Mouse (Mus musculus) spleen, adult 2 months (tissue): ENCODE data around the gene Mrpl4. TPM values are rescaled to one million over a fixed set of nuclear protein-coding genes. Genes with fewer than 3 reads are reported as not detected.

Experiments
- DNase-seq, 2 experiments: peaks; one replicate each; pipeline versions ENCODE4 v3.0.0 to v3.0.0-alpha.2; 2012 to 2021; ENCODE audit warnings: low spot score in 2 of 2, low read depth in 1 of 2
- H3K27ac ChIP-seq: fragments of 200-500 bp; 2 replicates; pipeline ENCODE4 v1.5.1; 2012; ENCODE audit warnings: low read length, inconsistent platforms; ENCODE audit not compliant: insufficient read depth
- H3K27me3 ChIP-seq: fragments of 200-500 bp; 2 replicates; pipeline ENCODE4 v1.6.1; 2012; ENCODE audit warnings: mild to moderate bottlenecking, moderate library complexity, low read length, inconsistent platforms; ENCODE audit not compliant: control insufficient read depth, insufficient read depth
- H3K36me3 ChIP-seq: fragments of 200-500 bp; 2 replicates; pipeline ENCODE4 v1.6.1; 2012; ENCODE audit warnings: mild to moderate bottlenecking, low read length, inconsistent platforms; ENCODE audit not compliant: control insufficient read depth, insufficient read depth
- H3K4me1 ChIP-seq: fragments of 200-500 bp; 2 replicates; pipeline ENCODE4 v1.6.1; 2011; ENCODE audit warnings: inconsistent platforms; ENCODE audit not compliant: control insufficient read depth, insufficient read depth, insufficient read length
- H3K4me3 ChIP-seq: fragments of 200-500 bp; 2 replicates; pipeline ENCODE4 v1.5.1; 2011; ENCODE audit warnings: mild to moderate bottlenecking, inconsistent platforms; ENCODE audit not compliant: insufficient read depth, insufficient read length; ENCODE audit errors: extremely low read depth
- CTCF ChIP-seq: fragments of 200-500 bp; IDR thresholded peaks from 2 replicates; pipeline ENCODE4 v1.5.1; 2011; ENCODE audit warnings: mild to moderate bottlenecking, inconsistent platforms; ENCODE audit not compliant: insufficient read depth, insufficient read length, insufficient replicate concordance; ENCODE audit errors: extremely low read depth
- POLR2A ChIP-seq: fragments of 200-500 bp; IDR thresholded peaks from 2 replicates; pipeline ENCODE4 v1.6.1; 2011; ENCODE audit warnings: low read depth, low read length, inconsistent platforms
- WGBS: fragments of 180-500 bp; shearing (Covaris S2); methylation state at CpG from one replicate; pipeline ENCODE4 v1.1.7; 2018; 5-methylcytosine and 5-hydroxymethylcytosine counted together
- polyA plus RNA-seq: library from polyadenylated mRNA; depleted of rRNA; stranded (reverse); fragments of >200 nt; gene quantifications from 2 replicates; pipeline ENCODE4 v1.2.3, GENCODE M21; 2012

Gene Mrpl4
- polyA plus RNA-seq, 1 experiment, result 75.8 TPM

GRCm38 (mm10) chr9:21018600-21018999, 16.1 kb downstream of the Mrpl4 start:
- Histone ChIP-seq H3K27me3 (no peaks in the 10 kb centered on the region), H3K4me1 (peaks cover 12% of the 10 kb centered on the region; the same call in 1 of the 2 replicates), H3K4me3 (no peak overlapping the region), H3K27ac (no peak overlapping the region), H3K36me3 (peaks cover 19% of the 10 kb centered on the region)
- WGBS, result 73% methylated on average over 2 of the region's 2 CpGs
- DNase-seq, result no peak
- TF ChIP-seq POLR2A (no peak), CTCF (no peak)

DNA sequence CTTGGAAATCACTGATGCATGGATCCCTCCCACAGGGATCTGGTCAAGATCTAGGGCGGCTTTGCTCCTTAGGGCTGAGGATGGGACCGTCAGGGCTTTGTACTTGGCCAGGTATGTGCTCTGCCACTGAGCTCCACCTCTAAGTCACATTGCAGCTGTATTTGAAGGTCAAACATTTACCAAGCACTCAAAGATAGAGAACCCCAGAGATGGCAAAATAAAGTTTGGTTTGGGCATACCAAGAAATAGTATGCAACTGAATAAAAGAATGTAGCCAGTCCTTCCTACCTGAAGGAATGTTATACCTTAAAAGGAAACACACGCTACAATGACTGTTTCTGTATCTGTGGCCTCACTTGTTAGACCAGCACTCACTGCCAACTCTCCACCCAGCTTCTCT, 18.8 kb downstream of the Mrpl4 start:
- Histone ChIP-seq H3K27ac (no peak overlapping the region), H3K4me1 (peaks cover 9% of the 10 kb centered on the region; the same call in 1 of the 2 replicates), H3K4me3 (no peak overlapping the region), H3K27me3 (no peaks in the 10 kb centered on the region), H3K36me3 (peaks cover 35% of the 10 kb centered on the region)
- 85% methylated on average over 3 of the region's 3 CpGs for WGBS
- no peak for DNase-seq
- TF ChIP-seq CTCF, result no peak
- TF ChIP-seq POLR2A, result no peak

- 87% methylated on average over 6 of the region's 6 CpGs for WGBS
- H3K4me1 ChIP-seq, result peaks cover 7% of the 10 kb centered on the region; the same call in 1 of the 2 replicates
- no peak overlapping the region for H3K4me3 ChIP-seq
- DNase-seq, result no peak
- H3K36me3 ChIP-seq, result peaks cover 44% of the 10 kb centered on the region
- no peaks in the 10 kb centered on the region for H3K27me3 ChIP-seq
- TF ChIP-seq CTCF, result no peak
- no peak for TF ChIP-seq POLR2A
- no peak overlapping the region for H3K27ac ChIP-seq
Observed at GRCm38 (mm10) chr9:21022288-21022687, 19.8 kb downstream of the Mrpl4 start.

GRCm38 (mm10) chr9:21022726-21023125, 20.2 kb downstream of the Mrpl4 start:
- Histone ChIP-seq H3K27me3 (no peaks in the 10 kb centered on the region), H3K36me3 (peaks cover 46% of the 10 kb centered on the region), H3K4me1 (peaks cover 3% of the 10 kb centered on the region; the same call in 1 of the 2 replicates), H3K27ac (no peak overlapping the region), H3K4me3 (no peak overlapping the region)
- DNase-seq, result no peak
- TF ChIP-seq CTCF (no peak), POLR2A (no peak)
- WGBS, result 86% methylated on average over 1 of the region's 1 CpGs

DNA sequence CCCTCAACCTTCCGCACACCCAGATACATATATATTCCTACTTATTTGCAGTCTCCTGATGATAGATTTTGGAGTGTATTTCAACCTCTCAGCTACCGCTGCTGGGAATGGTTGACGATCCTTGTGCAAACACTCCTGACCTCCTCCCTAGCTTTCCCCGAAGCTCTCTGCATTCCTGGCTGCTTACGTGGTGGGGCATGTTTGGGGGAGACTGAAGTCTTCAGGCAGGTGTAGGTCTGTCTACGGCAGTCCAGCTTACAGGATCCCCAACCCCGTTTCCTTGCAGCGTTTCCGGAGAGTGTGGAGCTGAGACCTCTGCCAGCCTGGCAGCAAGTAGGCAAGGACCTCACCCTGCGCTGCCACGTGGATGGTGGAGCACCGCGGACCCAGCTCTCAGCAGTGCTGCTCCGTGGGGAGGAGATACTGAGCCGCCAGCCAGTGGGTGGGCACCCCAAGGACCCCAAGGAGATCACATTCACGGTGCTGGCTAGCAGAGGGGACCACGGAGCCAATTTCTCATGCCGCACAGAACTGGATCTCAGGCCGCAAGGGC, 22.8 kb downstream of the Mrpl4 start:
- WGBS, result 94% methylated on average over 19 of the region's 19 CpGs
- peaks cover 49% of the 10 kb centered on the region for H3K36me3 ChIP-seq
- H3K4me3 ChIP-seq, result no peak overlapping the region
- H3K27me3 ChIP-seq, result no peaks in the 10 kb centered on the region
- no peak for DNase-seq
- no peak overlapping the region for H3K27ac ChIP-seq
- TF ChIP-seq POLR2A, result no peak
- peaks cover 8% of the 10 kb centered on the region; the same call in 1 of the 2 replicates for H3K4me1 ChIP-seq

DNA sequence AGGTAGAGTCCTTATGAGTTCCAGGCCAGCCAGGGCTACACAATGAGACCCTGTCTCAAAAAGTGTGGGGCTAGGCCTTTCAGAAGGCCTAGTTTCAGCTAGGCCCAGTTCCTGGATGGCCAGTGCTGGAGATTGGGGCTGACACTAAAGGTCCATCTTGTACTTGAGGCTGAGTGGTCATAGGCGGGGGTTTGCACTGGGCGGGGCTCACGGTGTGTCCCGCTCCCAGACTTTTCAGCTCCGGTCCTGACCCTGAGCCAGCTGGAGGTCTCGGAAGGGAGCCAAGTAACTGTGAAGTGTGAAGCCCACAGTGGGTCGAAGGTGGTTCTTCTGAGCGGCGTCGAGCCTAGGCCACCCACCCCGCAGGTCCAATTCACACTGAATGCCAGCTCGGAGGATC, 24.3 kb downstream of the Mrpl4 start:
- DNase-seq, result no peak
- H3K4me1 ChIP-seq, result peaks cover 8% of the 10 kb centered on the region; the same call in 1 of the 2 replicates
- peaks cover 38% of the 10 kb centered on the region for H3K36me3 ChIP-seq
- 92% methylated on average over 12 of the region's 12 CpGs for WGBS
- no peaks in the 10 kb centered on the region for H3K27me3 ChIP-seq
- H3K27ac ChIP-seq, result no peak overlapping the region
- TF ChIP-seq CTCF, result no peak
- TF ChIP-seq POLR2A, result no peak
- H3K4me3 ChIP-seq, result no peak overlapping the region

DNA sequence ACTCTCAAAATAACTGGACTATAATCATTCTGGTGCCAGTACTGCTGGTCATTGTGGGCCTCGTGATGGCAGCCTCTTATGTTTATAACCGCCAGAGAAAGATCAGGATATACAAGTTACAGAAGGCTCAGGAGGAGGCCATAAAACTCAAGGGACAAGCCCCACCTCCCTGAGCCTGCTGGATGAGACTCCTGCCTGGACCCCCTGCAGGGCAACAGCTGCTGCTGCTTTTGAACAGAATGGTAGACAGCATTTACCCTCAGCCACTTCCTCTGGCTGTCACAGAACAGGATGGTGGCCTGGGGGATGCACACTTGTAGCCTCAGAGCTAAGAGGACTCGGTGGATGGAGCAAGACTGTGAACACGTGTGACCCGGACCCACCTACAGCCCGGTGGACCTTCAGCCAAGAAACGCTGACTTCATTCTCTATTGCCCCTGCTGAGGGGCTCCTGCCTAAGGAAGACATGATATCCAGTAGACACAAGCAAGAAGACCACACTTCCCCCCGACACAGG, 25.3 kb downstream of the Mrpl4 start:
- WGBS, result 87% methylated on average over 8 of the region's 8 CpGs
- H3K4me3 ChIP-seq, result no peak overlapping the region
- peaks cover 14% of the 10 kb centered on the region; the same call in 1 of the 2 replicates for H3K4me1 ChIP-seq

More for the DNA sequence above, 25.3 kb downstream of the Mrpl4 start:
- H3K27me3 ChIP-seq, result 0 out of 2 replicates have a peak, but pooled peaks cover 2% of the 10 kb centered on the region
- TF ChIP-seq POLR2A, result no peak
- TF ChIP-seq CTCF, result no peak
- peaks cover 32% of the 10 kb centered on the region for H3K36me3 ChIP-seq
- H3K27ac ChIP-seq, result no peak overlapping the region
- no peak for DNase-seq
